Mouse (Mus musculus): ENCODE measurements around the gene Milr1. TPM values are rescaled to one million over a fixed set of nuclear protein-coding genes. Genes with fewer than 3 reads are reported as not detected.

Milr1 gene
- polyA plus RNA-seq, 1 experiment from 2014 or later, result 0.56 TPM

Small RNAs within 50 kb of the gene (microRNA-seq; reads per million reads assigned to microRNA genes)
- gene Gm25994 (not detected), gene Mir3064 (11.9 reads per million, percentile 28 among the genes with 10 or more reads in this experiment)

Other genes starting within 250 kb of the Milr1 start
- 29.5 and 38.4 TPM in 2 replicates for gene Tex2, start 137.8 kb upstream of the Milr1 start, polyA plus RNA-seq (2015; fragmentation: Nextera tagmentation; extraction: Ambion mirVana)
- 16.4 and 21.0 TPM in 2 replicates for gene Pecam1, start 598 bp upstream of the Milr1 start, polyA plus RNA-seq (2015; fragmentation: Nextera tagmentation; extraction: Ambion mirVana)
- 9.1 and 9.9 TPM in 2 replicates for gene Polg2, start 28.3 kb downstream of the Milr1 start, polyA plus RNA-seq (2015; fragmentation: Nextera tagmentation; extraction: Ambion mirVana)
- 315 and 329 TPM in 2 replicates for gene Ddx5, start 38.0 kb downstream of the Milr1 start, polyA plus RNA-seq (2015; fragmentation: Nextera tagmentation; extraction: Ambion mirVana)
- gene Cep95, start 38.0 kb downstream of the Milr1 start, polyA plus RNA-seq (2015; fragmentation: Nextera tagmentation; extraction: Ambion mirVana), result 12.2 and 15.3 TPM in 2 replicates
- 9.6 and 10.6 TPM in 2 replicates for gene Smurf2, start 169.5 kb downstream of the Milr1 start, polyA plus RNA-seq (2015; fragmentation: Nextera tagmentation; extraction: Ambion mirVana)
- 132 and 165 TPM in 2 replicates for gene Kpna2, start 248.3 kb downstream of the Milr1 start, polyA plus RNA-seq (2015; fragmentation: Nextera tagmentation; extraction: Ambion mirVana)